Mouse (Mus musculus) myocyte (in vitro differentiated cells): ENCODE data around the gene Serinc2.

Experiments used
- CEBPB ChIP-seq: IDR thresholded peaks from 2 replicates; pipeline ENCODE4 v1.6.1; 2011; ENCODE audit warnings: mild to moderate bottlenecking, moderate library complexity; ENCODE audit not compliant: poor library complexity, insufficient read depth, severe bottlenecking
- E2F4 ChIP-seq: IDR thresholded peaks from one replicate; pipeline ENCODE4 v1.6.1; 2011; ENCODE audit warnings: mild to moderate bottlenecking, control low read depth, moderate library complexity; ENCODE audit not compliant: insufficient read depth
- MAX ChIP-seq: IDR thresholded peaks from one replicate; pipeline ENCODE4 v1.6.1; 2011; ENCODE audit warnings: low read depth, mild to moderate bottlenecking, control low read depth
- POLR2A ChIP-seq: IDR thresholded peaks from one replicate; pipeline ENCODE4 v1.6.1; 2011; ENCODE audit warnings: low read depth, mild to moderate bottlenecking, control low read depth, moderate library complexity; ENCODE audit not compliant: insufficient read length
- REST ChIP-seq: IDR thresholded peaks from one replicate; pipeline ENCODE4 v1.6.1; 2011; ENCODE audit warnings: mild to moderate bottlenecking, control low read depth, moderate library complexity; ENCODE audit not compliant: insufficient read depth, insufficient read length

- TF ChIP-seq CEBPB (no peak), POLR2A (no peak), E2F4 (no peak), MAX (no peak), REST (no peak)
Observed at GRCm38 (mm10) chr4:130215392-130215791, 63.6 kb downstream of the Serinc2 start.
